Mouse (Mus musculus) megakaryocyte, embryonic 14.5 days (primary cell): ENCODE measurements around the gene 9230112D13Rik.

Source experiments
- FLI1 ChIP-seq: IDR thresholded peaks from 2 replicates; pipeline ENCODE4 v1.6.1; 2012; ENCODE audit warnings: low read length, inconsistent platforms, mixed read lengths
- GATA1 ChIP-seq: IDR thresholded peaks from 3 replicates; pipeline ENCODE4 v1.6.1; 2012; ENCODE audit warnings: mixed read lengths, low read length, inconsistent platforms, borderline replicate concordance

- no peak for TF ChIP-seq FLI1
- TF ChIP-seq GATA1, result no peak
These were observed 13.7 kb downstream of the 9230112D13Rik start for GRCm38 (mm10) chr14:34508842-34509439.
